Mouse (Mus musculus): ENCODE results near the gene Iqck. TPM values are rescaled to one million over a fixed set of nuclear protein-coding genes. Genes with fewer than 3 reads are reported as not detected.

The Iqck gene
- total and polyA plus RNA-seq, 3 experiments = 0.39 to 0.68 (median 0.62) TPM

DNA sequence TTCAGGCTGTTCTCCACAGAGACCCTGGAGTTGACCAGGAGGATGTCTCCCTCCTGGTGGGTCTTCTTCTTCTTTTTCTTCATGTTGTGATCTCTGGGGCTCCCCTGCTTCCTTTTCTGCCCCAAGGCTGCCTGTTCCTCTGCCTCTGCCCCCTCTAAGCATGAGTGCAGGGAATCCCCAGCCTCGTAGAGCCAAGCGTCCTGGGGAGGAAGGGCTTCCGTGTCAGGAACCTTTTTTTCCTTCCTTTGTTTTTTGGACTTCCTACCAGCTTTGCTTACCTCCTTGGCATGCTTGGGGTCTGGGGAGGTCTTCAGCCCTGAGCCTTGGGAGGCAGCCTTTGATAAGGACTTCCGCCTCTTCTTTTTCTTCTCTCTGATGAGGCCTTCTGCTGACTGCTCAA, 2.9 kb upstream of the Iqck start:
- dilution Hi-C loops (cut with MboI; ENCODE audit: extremely low pct_ligation_motif_present, extremely low pct_unique_long_range_greater_than_20kb, low sequenced_read_pairs) (no loop called here), in situ Hi-C loops (cut with MboI; ENCODE audit: low pct_ligation_motif_present, low pct_unique_long_range_greater_than_20kb, low sequenced_read_pairs) (loop anchor here (10.0 kb wide), 1 partner anchor 142 kb away; the partner anchor contains the start of gene Gprc5b)
- Histone ChIP-seq H3K27me3 (replicated peaks) (no peaks in the 10 kb centered on the region), H3K27ac (ENCODE audit: insufficient read depth, low read depth) (no peak overlapping the region), H3K36me3 (replicated peaks in 1 of 2; ENCODE audit: control insufficient read depth in 1 of 2, insufficient read depth in 1 of 2, low read length in 1 of 2) (peaks cover 52 to 66% of the 10 kb centered on the region in 2 experiments), H3K4me3 (replicated peaks in 1 of 3; ENCODE audit: low read depth in 2 of 3, low read length in 2 of 3, poor library complexity in 1 of 3) (no peak overlapping the region), H3K9me3 (replicated peaks; ENCODE audit: low read length) (no peaks in the 10 kb centered on the region), H3K9ac (ENCODE audit: insufficient read depth, low read depth) (no peak overlapping the region), H3K4me2 (ENCODE audit: insufficient read depth, low read depth, poor library complexity, severe bottlenecking) (no peak overlapping the region), H3K79me2 (replicated peaks; ENCODE audit: control insufficient read depth, extremely low read depth, insufficient read depth, poor library complexity, severe bottlenecking) (peaks cover 35% of the 10 kb centered on the region), H3K4me1 (ENCODE audit: control insufficient read depth in 1 of 2, insufficient read depth in 2 of 2) (peaks cover 3 to 51% of the 10 kb centered on the region in 2 experiments; a peak in 2 of 4 replicates)
- TF ChIP-seq ZNF384 (IDR thresholded peaks at IDR 0.05; ENCODE audit: low read depth, low read length) (no peak), ETS1 (conservative IDR thresholded peaks at IDR 0.05; ENCODE audit: low read depth, low read length) (no peak), TCF12 (IDR thresholded peaks at IDR 0.05; ENCODE audit: low read depth, low read length) (no peak), ELF1 (IDR thresholded peaks at IDR 0.05; ENCODE audit: low read depth, low read length) (no peak), BHLHE40 (IDR thresholded peaks at IDR 0.05; ENCODE audit: low read depth, low read length) (no peak), NELFE (IDR thresholded peaks at IDR 0.05; ENCODE audit: low read depth, low read length) (no peak), USF1 (IDR thresholded peaks at IDR 0.05; ENCODE audit: low read depth, low read length) (no peak), TBP (conservative IDR thresholded peaks at IDR 0.05; ENCODE audit: low read depth, low read length) (no peak), PAX5 (IDR thresholded peaks at IDR 0.05; ENCODE audit: low read length) (no peak), SMC3 (IDR thresholded peaks at IDR 0.05; ENCODE audit: low read depth, low read length) (no peak), SIN3A (IDR thresholded peaks at IDR 0.05; ENCODE audit: low read length) (no peak)
- no peak for DNase-seq (ENCODE audit: extremely low read depth)

DNA sequence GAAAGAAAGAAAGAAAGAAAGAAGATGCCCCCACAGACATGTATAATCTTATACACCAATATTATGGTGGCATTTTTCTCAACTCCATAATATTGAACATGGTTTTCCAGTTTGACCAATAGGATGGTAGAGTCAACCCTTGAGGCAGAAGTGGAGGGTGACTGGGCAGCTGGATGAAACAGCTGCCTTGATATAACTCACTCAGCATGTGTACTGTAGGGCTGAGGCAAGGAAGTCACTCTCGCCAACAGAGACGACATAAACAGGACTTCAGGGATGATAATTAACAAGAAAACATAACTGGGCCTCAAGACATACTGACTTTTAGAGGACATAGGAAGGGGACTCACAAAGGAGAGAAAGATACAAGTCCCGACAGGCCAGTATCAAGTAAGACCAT, 946 bp upstream of the Iqck start:
- Histone ChIP-seq H3K27ac (ENCODE audit: insufficient read depth, low read depth) (no peak overlapping the region), H3K4me2 (ENCODE audit: insufficient read depth, low read depth, poor library complexity, severe bottlenecking) (peak overlapping the region; percentile 92), H3K4me1 (ENCODE audit: control insufficient read depth in 1 of 2, insufficient read depth in 2 of 2) (peaks cover 3 to 48% of the 10 kb centered on the region in 2 experiments; a peak in 2 of 4 replicates), H3K4me3 (replicated peaks in 1 of 3; ENCODE audit: low read depth in 2 of 3, low read length in 2 of 3, poor library complexity in 1 of 3) (peak overlapping the region; percentile 94 to 97 (median 94)), H3K27me3 (replicated peaks) (no peaks in the 10 kb centered on the region), H3K9me3 (replicated peaks; ENCODE audit: low read length) (no peaks in the 10 kb centered on the region), H3K9ac (ENCODE audit: insufficient read depth, low read depth) (peak overlapping the region; percentile 82), H3K36me3 (replicated peaks in 1 of 2; ENCODE audit: control insufficient read depth in 1 of 2, insufficient read depth in 1 of 2, low read length in 1 of 2) (peaks cover 32 to 47% of the 10 kb centered on the region in 2 experiments), H3K79me2 (replicated peaks; ENCODE audit: control insufficient read depth, extremely low read depth, insufficient read depth, poor library complexity, severe bottlenecking) (peaks cover 35% of the 10 kb centered on the region)
- no peak for TF ChIP-seq UBTF (IDR thresholded peaks at IDR 0.05; ENCODE audit: low read depth, low read length)
- no peak; the same call in 1 of the 2 replicates for TF ChIP-seq SIN3A (IDR thresholded peaks at IDR 0.05; ENCODE audit: low read length)
- no peak for TF ChIP-seq PAX5 (IDR thresholded peaks at IDR 0.05; ENCODE audit: low read length)
- 0 out of 2 replicates have a peak, but pooled peaks have one; percentile 37 for TF ChIP-seq MAX (IDR thresholded peaks at IDR 0.05; ENCODE audit: low read length)
- no peak for TF ChIP-seq ZMIZ1 (IDR thresholded peaks at IDR 0.05; ENCODE audit: low read depth, low read length)
- no peak for TF ChIP-seq TBP (conservative IDR thresholded peaks at IDR 0.05; ENCODE audit: low read depth, low read length)
- peak; percentile 15 for DNase-seq (ENCODE audit: extremely low read depth)
- in situ Hi-C loops (cut with MboI; ENCODE audit: low pct_ligation_motif_present, low pct_unique_long_range_greater_than_20kb, low sequenced_read_pairs) (loop anchor here (10.0 kb wide), 1 partner anchor 140 kb away; the partner anchor contains the start of gene Gprc5b), dilution Hi-C loops (cut with MboI; ENCODE audit: extremely low pct_ligation_motif_present, extremely low pct_unique_long_range_greater_than_20kb, low sequenced_read_pairs) (no loop called here)
